Mouse (Mus musculus): Measurements from ENCODE around the gene Il23r.
A peak's percentile ranks its signal among the peaks of the same experiment; 100 is the strongest.
"Not testable (repeated sequence)": the region's sequence is repeated elsewhere in the genome, so short reads cannot be mapped to it uniquely, and the experiment has no call there.

The Il23r gene

DNA sequence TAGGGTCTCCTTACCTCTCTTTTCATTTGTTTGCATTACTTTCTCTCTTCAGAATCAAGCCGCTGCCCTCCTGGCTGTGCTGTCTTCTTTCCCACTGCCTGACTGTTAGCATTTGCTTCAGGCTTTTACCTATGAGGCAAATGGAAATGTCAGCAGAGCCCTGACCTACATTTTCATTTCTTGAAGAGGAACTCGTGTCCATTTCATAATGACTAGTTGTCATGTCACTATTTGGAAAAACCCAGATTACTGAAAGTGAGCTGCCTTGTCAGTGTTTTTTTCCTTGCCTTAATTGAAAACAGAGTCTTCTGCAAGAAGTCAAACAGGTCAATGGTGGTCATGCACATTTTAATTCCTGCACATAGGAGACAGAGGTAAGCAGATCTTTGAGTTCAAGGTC lies at the start of gene Il23r:
Gene Il23r, minus strand, starts transcription at position 101 of the 400 bp plus-strand sequence.
- no peak for DNase-seq (ENCODE audit: low spot score)

DNA sequence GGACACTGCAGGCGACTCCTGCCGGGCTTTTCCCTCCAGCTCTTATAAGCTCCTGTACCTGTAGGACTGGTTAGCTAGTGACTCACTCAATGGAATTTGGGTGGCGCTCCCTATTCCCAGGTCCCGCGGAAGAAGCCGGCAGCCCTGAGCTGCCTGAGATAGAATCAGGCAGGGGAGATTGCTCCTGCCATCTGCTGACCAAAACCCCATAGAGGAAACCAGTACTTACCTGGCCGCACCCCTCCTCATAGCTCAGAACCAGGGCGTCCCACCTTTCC lies 44.1 kb upstream of the Il23r start, which contains the start of gene Tacstd2:
Gene Tacstd2, minus strand, starts transcription at position 20 of the 278 bp plus-strand sequence.
- DNase-seq (ENCODE audit: low spot score) = no peak

DNA sequence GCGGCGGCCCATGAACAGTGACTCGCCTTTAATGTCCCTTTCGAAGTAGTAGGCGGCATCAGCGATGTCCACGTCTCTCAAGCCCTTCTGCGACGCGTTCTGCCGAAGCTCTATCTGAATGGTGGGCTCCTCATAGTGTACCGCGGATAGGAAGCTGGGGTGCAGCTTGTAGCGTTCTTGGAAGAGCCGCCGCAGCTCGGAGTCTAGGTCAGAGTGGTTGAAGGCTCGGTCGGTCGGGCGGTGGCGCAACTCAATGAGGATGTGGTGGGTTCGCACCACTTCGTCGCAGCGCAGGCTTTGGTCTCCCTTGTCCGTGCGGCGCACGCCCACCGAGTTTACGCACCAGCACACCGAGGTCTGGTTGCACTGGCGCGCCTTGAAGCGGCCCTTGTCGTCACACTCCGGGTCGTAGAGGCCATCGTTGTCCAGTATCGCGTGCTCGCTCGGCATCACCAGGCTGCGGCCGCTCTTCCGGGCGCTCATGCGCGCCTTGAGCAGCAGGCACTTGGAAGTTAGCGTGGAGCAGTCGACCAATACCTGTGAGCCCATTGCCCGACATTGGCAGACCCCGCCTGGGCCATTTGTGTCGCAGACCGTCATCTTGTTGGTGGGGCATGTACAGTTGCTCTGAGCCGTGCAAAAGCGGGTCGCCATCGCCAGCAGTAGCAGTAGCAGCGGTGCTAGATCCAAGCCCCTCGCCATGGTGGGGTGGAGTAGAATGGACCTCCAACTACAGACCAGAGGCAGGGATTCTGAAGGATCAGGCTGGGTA lies 43.5 kb upstream of the Il23r start:
- no peak for DNase-seq (ENCODE audit: low spot score)

DNA sequence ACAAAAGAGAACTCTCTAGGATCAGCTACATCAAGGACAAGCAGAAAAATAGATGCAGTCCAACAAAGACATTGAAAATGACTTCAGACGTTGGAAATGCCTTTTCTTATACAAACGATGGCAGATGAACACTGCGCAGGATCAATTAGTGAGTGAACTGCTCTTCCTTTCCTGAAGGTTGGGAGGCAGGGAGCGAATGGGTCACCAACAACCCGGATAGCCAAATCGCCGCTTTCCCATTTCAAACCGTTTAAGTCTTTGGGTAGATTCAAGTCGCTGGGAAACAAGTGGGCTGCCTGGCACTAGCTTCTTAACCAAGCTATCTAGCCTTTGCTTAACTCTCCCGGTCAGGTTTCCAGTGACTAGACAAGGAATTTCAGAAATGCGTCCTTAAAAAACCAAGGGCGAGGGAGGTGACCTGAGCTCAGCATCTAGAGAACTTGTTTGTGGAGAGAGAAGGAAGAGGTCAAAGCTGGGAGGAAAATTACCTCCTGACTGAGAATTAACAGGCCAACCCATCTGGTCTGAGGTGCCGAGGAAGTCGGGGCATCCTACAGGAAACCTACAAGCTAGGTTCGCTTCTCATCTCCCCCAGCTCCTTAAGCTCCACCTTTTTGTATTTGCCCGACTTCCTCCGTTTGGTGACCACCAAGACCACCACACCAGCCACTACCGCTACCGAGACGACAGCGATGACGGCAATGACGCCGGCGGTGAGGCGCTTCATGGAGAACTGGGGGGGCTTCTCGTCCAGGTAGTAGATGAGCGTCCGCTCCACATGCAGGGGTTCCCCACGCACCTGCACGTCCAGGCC lies 42.7 kb upstream of the Il23r start:
- DNase-seq (ENCODE audit: low spot score) = peak; percentile 19

DNA sequence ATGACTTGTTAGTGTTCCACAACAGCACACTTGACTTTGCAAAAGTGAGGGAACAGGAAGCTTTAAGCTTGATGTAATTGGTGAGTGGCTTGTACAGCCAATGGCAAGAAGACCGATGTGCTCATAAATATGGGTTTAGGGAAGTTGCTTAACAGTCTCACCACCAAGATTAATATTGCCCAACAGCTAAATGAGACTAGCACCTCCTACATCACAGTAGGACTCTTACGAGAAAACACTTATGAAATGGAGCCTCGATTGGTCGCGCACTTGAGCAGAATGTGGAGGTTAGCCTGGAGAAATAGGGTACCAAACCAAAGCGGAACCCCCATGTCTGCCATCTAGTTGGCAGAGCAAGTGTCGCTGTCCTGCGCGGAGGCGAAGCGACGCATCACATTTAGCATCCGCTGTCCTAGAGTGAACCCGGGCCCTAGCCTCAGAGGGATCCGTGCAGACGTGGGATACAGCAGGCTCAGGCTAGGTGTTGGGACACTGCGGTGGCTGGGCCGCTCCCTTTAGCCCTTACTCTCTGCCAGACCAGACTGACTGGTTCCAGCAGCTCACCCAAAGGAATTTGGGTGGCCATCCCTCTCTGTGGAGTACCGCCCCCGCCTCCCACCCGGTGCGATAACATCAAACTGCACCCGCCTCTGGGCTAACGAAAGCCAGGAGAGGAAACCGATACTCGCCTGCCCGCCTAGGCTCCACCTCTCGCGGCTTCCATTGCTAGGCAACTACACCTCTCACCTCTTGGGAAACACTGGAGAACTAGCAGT lies 41.2 kb upstream of the Il23r start:
- no peak for DNase-seq (ENCODE audit: low spot score)

DNA sequence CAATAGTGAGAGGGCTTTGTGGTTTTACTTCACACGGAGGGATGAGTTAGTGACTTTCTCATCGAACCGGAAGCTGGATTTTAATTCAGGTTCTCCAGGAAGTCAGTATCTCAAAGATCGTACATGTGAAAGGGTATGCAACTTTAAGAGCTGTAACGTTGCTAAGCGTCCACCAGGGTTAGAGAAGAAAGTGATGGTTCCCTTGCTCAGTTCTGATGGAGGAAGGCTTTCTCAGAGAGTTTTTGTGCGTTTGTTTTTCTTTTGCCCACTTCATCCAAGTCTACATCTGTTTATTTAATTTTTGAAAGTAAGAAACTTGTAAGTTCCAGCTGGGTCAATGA lies 40.1 kb upstream of the Il23r start:
- no peak for DNase-seq (ENCODE audit: low spot score)

DNA sequence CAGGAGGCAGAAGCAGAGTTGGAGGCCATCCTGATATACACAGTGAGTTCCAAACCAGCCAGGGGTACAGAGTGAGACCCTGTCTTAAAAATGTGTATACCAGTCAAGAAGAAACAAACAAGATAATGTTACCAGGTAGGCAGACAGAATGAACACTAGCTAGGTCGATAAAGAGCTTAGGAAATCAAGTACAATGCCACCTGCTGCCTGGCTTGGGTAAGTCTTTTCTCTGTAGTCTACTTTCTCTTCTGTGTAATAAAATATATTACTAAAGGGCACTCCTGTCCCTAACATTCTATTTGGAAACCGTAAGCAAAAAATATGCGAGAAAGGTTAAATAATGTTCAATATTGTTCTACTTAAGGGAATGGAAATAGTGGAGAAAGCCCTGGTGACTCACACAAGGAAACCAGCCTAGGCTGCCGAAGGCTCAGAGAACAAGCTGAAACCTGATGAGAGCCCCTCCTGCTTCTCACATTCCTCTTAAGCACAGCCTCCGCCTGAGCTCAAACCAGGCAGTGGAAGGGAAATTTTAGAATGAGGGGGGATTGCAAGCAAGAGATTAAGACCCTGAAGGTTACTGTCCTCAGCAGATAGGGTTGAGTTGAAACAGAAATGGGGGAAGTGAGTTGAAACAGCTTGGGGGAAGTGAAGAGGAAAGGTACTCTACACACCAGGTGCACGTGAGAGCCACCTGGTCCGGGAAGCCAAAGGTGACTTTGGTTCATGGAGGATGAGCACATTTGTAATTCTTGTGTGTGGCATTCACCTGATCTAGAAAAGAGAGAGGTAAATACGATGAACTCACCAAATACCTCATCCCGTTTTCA lies 39.6 kb upstream of the Il23r start:
- DNase-seq (ENCODE audit: low spot score) = peak; percentile 21

DNA sequence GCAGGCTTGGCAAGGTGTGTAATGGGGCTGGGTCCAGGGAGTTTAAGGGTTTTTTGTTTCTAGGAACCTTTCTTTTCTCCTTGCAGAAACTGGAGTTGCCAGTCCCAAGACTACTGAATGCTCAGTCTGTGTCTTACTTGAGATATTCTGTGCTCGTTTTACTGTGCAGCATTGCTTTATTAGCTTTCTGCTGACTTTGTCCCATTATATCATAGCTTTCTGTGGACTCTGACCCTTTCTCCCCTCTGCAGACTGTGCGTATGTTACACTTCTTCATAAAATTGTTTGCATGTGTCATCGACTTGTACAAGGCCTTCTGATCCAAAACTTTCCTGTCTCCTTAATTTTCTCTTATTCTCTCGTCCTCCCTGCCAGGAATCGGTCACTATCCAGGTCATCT lies 34.7 kb upstream of the Il23r start:
- DNase-seq (ENCODE audit: low spot score) = no peak

DNA sequence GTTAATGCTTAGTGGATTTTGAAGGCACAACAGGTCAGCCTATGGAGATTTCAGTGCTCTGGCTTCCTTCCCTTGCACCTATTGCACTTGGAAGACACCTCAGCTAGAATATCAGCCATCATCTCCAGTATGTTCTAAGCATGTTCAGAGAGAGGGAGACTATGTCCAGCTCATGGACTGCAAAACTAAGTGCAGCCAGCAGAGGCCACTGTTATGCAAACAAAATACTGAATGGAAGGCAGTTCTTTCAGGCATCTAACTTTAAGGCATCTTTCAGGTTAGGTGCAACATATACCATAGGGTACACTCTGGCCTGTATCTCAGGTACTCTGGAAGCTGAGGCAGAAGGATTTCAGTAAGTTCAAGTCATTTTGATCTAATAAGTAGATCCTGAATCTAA lies 19.1 kb upstream of the Il23r start:
- DNase-seq (ENCODE audit: low spot score) = peak; percentile 17

DNA sequence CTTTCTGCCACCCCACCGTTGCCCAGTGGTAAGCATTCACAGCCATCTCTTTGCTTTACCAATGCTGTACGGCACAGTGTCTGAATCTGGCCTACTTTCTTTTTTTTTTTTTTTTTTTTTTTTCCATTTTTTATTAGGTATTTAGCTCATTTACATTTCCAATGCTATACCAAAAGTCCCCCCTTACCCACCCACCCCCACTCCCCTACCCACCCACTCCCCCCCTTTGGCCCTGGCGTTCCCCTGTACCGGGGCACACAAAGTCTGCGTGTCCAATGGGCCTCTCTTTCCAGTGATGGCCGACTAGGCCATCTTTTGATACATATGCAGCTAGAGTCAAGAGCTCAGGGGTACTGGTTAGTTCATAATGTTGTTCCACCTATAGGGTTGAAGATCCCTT lies 10.3 kb upstream of the Il23r start:
- not testable (repeated sequence) for DNase-seq (ENCODE audit: low spot score)

DNA sequence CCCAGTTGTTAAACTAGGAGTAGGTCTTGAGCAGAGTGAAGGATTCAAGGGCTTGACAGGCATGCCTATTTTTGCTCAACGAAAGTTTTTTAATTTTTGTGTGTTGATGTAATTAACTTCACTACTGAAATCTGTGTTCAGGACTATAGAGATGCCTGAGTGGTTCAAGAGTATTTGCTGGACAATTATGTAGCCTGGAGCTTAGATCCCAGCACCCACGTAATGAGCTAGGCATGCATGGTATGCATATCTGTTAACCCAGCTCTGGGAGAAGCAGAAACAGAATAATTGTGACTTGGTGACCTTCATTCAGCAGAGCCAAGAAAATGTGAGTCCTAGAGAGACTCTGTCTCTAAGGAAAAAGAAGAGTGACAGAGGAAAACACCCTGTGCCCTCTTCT lies 10.6 kb downstream of the Il23r start:
- DNase-seq (ENCODE audit: low spot score) = no peak

DNA sequence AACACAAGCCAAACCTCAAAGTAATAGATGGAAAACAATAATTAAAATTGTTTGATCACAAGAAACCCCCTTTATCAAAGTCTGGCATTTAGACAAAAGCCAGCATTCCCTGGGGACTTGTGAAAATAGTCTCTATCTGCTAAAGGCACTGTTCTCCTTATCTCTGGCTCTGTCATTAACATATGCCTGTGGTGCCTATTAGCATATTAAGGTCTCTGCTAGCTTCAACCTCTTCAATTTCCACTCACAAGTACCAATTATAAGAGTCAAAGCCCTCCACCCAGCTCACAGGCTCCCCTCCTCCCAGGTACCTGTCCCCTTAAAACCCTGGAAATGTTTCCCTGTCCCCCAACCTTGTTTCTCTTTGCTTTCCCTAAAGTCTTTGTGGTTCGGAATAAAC lies 20.4 kb downstream of the Il23r start:
- no peak for DNase-seq (ENCODE audit: low spot score)

DNA sequence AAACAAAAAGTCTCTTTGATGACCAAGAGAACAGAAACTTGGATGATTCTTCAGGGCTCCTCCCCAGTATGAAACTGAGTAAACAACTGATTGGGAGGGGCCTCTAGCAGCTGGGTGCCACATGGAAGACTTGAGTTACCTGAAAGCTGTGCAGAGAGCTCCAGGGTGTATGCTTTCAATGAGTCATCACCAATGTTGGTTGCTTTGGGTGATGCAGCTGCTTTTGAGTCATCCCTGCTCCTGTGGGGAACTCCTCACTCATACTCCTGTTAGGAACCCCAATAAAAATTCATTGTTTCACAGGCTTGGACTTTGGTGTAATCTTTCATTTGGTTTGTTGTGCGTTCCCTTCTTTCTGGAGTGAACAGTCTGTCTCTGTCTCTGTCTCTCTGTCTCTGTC lies 32.2 kb downstream of the Il23r start:
- no peak for DNase-seq (ENCODE audit: low spot score)

DNA sequence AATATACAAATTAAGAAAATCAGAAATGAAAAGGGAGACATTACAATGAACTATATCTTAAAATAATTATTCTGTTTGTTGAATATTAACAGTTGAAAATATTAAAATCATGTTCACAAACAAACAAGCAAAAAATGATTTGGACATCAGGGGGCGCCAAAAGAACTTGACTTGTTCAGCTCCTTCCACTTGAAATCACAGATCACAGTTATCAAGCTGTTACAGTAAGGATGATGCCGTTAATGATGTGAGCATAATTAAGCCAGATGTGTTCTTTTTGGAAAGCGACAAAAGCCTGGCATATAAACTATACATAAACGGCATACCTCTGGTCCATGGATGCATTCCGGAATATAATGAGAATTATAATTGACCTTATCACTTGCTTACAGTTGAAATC lies 40.3 kb downstream of the Il23r start:
- DNase-seq (ENCODE audit: low spot score) = no peak

DNA sequence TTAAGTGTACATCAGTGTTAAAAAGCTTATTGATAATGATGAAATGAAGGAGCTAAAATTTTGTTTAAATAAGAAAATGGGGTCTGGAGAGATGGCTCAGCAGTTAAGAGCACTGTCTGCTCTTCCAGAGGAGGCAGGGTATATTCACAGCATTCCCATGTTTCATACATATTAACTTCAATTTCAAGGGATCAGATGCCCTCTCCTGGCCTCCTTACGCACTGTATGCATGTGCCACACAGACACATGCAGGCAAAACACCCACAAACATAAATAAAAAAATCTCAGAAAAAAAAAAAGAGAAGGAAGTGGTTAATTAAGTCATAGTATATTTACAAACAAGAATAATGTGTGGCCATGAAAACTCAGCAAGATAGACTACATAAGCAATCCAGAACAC lies 45.8 kb downstream of the Il23r start:
- no peak for DNase-seq (ENCODE audit: low spot score)

DNA sequence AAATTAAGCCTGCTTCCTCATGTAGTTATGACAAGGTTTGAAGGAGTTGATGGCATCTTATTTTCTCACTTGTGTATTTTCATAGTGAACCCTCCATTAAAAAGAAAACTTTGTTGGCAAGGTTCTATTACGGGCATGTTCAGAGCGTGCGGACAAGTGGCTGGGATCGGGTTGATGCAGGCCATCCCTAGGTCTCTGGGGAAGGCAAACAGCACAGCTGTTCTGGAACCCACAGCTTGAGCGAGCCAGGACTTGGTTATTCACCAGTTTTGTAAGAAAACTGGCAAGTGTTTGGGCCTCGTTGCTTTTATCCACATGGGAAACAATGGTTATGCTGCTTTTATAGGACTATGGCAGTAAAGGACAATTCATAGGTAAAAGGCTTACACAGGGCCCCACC lies 48.5 kb downstream of the Il23r start:
- no peak for DNase-seq (ENCODE audit: low spot score)

DNA sequence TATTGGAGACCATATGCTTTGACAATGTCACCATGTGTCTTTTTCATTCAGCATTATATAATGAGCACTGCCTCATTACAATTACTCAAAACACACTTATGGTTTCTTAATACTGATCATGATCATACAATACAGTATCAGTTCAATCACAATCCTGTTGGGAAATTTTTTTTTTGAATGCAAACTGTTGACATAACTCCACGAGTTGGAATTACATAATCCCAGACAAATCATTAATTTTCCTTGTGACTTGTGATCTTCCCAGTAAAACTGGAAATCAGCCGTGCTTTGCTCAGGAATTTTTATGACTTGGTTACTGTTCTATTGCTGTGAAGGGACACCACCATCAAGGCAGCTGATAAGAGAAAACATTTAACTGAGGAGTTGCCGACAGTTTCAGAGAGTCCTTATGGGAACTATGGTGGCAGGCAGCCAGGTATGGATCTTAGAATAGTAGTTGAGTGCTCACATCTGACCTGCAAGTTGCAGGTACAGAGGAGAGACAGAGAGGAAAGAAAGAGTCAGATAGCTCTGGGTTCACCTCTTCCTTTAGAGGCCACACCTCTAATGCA lies 53.8 kb downstream of the Il23r start:
- no peak for DNase-seq (ENCODE audit: low spot score)

DNA sequence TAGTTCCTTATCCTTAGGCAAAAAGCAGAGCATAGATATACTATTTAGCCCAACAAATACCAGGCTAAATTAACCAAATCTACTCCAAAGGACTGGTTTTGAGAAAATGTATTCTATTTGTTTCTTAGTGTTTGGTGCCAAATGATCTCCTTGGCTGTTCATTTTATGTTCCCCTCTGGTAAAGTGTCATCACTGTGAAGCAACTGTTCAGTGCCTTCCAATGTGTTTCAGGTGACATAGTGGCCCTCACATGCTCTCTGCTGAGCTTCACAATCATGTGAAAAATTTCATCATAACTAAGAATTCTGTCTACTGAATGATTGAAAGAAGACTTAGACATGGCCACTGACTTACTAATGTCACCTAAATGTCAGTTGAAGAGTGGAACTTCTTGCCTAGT lies 54.6 kb downstream of the Il23r start:
- DNase-seq (ENCODE audit: low spot score) = no peak

DNA sequence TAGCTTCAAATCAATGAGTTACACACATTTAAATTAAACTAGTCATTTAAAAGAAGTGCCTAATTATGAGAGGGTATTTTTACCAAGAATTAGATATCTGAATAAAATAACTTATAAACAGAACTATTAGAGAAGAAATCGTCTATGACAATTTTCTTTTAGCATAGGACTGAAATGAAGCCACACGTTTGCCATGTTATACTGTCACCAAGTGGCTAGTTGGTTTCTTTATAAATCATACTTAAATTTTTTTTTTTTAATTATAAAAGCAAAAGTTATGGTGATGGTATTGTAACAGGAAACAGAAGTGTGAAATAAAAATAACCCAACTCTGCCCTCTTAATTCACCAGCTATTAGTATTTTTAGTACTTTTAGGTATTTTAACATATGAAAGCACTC lies 55.4 kb downstream of the Il23r start:
- no peak for DNase-seq (ENCODE audit: low spot score)

DNA sequence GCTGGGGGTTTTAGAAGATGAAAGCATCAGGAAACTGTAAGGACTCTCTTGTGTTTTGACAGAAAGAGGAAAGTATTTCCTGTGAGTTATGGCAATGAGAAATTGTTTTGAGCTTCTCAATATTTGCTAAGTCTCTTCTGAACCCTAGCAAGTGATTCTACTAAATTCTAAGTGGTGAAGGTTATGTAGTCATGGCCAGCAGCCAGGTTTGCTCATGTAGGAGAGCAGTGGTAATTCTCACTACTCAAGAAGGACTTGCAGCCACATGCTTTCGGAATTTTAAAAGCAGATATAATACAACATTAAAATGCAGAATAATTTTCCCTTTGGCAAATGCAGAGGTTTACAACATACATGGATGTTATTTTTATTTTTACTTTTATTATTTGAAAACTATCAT lies 55.9 kb downstream of the Il23r start:
- DNase-seq (ENCODE audit: low spot score) = no peak

DNA sequence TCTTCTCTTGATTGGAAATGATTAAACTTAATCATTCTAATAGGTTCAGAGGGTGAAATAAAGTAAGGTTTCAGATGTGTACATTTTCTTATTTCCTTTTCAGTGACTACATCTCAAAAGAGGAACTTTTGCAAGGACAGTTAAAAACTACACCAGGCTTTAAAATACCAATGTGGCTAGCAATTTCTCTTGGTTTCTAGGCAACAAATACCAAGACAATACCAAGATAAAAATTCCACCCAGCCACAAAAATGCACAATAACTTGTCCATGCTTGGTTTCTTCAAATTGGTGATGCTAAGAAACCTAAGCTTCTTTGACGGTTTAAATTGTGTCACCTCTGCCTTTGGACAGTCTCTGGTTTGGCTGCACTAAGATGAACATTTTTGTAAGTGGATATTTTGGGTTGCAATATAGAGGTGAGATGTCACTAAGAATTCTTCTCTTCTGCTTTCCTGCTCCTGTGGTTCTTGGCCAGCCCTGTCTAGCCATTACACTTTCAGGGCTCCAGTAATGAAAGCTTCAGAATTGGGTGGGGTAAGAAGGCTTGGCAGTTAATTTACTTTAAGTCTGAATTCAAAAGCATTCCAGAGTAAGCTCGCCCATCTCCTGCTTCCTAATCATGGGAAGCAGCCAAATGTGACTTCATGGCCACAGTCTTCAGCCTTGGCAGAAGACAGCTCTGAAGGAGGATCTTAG lies 56.8 kb downstream of the Il23r start:
- DNase-seq (ENCODE audit: low spot score) = no peak

All from T-cell, adult 2 months (primary cell).